Mouse (Mus musculus) liver, embryonic 16.5 days (tissue): ENCODE data around the gene Rwdd4a. TPM values are rescaled to one million over a fixed set of nuclear protein-coding genes. Genes with fewer than 3 reads are reported as not detected.

Source experiments
- microRNA-seq: library from miRNA; unstranded; fragments of <30 nt; microRNA quantifications from one replicate; pipeline ENCODE4, GENCODE M21; 2016
- polyA plus RNA-seq: library from polyadenylated mRNA; unstranded; fragments of >200 nt; fragmentation: Nextera tagmentation; extraction: Ambion mirVana; gene quantifications from 2 replicates; pipeline ENCODE4 v1.2.1, GENCODE M21; 2015

Gene Rwdd4a
- polyA plus RNA-seq, 1 experiment from 2014 or later: 16.1 TPM

Small RNAs within 50 kb of the gene (microRNA-seq; reads per million reads assigned to microRNA genes)
- not detected for gene Gm27409

Other genes with a start within 250 kb of the Rwdd4a start
- gene Stox2, start 87.3 kb upstream of the Rwdd4a start, polyA plus RNA-seq: 0.30 and 0.33 TPM in 2 replicates
- 13.9 and 14.7 TPM in 2 replicates for gene Trappc11, start 194 bp upstream of the Rwdd4a start, polyA plus RNA-seq
- gene Ing2, start 141.9 kb downstream of the Rwdd4a start, polyA plus RNA-seq: 6.6 and 6.7 TPM in 2 replicates
- gene Cdkn2aip, start 180.3 kb downstream of the Rwdd4a start, polyA plus RNA-seq: 13.1 TPM in 2 replicates